Mouse (Mus musculus): Measurements from ENCODE around the gene Sez6l.

DNA sequence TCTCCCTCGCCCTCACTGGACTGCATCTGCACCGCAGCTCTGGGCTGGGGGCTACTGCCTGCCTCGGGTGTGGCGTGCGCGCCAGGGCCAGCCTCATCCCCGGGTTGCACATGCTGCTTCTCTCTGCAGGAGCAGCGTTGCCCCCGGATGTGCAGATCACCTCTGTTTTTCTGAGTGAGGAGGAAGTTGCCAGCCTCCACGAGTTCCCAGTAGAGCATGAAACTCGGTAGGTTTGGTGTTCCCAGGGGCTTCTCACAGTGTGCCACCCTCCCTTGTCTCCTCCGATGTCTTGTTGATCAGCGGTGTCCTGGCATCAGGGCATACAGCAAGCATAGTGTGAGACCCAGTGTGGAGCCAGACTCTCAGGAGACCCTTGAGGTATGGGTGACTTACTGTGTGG, 207.7 kb downstream of the Sez6l start:
- TF ChIP-seq TAL1 (IDR thresholded peaks at IDR 0.05; ENCODE audit: low read length), result no peak
- no peak for TF ChIP-seq GATA1 (IDR thresholded peaks at IDR 0.05; ENCODE audit: low read length)
